Mouse (Mus musculus) heart, adult 2 months (tissue): ENCODE data around the gene Nr3c2.

Experiments used
- CTCF ChIP-seq: fragments of 200-600 bp; IDR thresholded peaks from 2 replicates; pipeline ENCODE4 v1.8.1; 2022; ENCODE audit warnings: antibody characterized with exemption, mild to moderate bottlenecking, moderate library complexity
- POLR2A ChIP-seq: fragments of 200-500 bp; IDR thresholded peaks from 2 replicates; pipeline ENCODE4 v1.6.1; 2011; ENCODE audit warnings: mild to moderate bottlenecking, low read depth, low read length, control low read depth; ENCODE audit not compliant: insufficient read depth

- TF ChIP-seq CTCF (no peak), POLR2A (no peak)
These were observed 215.5 kb downstream of the Nr3c2 start for GRCm38 (mm10) chr8:77114769-77115168.
